Mouse (Mus musculus) limb, embryonic 14.5 days (tissue): Measurements from ENCODE around the gene Afg3l1. TPM values are rescaled to one million over a fixed set of nuclear protein-coding genes. Genes with fewer than 3 reads are reported as not detected.
A peak's percentile ranks its signal among the peaks of the same experiment; 100 is the strongest.
"Not testable (repeated sequence)": the region's sequence is repeated elsewhere in the genome, so short reads cannot be mapped to it uniquely, and the experiment has no call there.

Experiments used
- ATAC-seq: fragments of 200-750 bp; cut with Nextera tagmentation; 2 replicates; pipeline ENCODE4 v1.8.0; 2017; ENCODE audit warnings: low read depth, moderate number of reproducible peaks, moderate TSS enrichment; ENCODE audit not compliant: low FRiP score
- DNase-seq: peaks from one replicate; pipeline ENCODE4 v3.0.0-alpha.2; 2015; ENCODE audit warnings: low spot score
- H3K27ac ChIP-seq: fragments of 300-500 bp; sonication (generic); replicated peaks from 2 replicates; pipeline ENCODE4 v1.5.1; 2014; ENCODE audit warnings: low read depth, mild to moderate bottlenecking, low read length, moderate library complexity, mixed read lengths
- H3K27me3 ChIP-seq: fragments of 300-500 bp; sonication (generic); 2 replicates; pipeline ENCODE4 v1.6.1; 2014; ENCODE audit warnings: low read length, mixed read lengths; ENCODE audit not compliant: control insufficient read depth, insufficient read depth
- H3K36me3 ChIP-seq: fragments of 300-500 bp; sonication (generic); 2 replicates; pipeline ENCODE4 v1.6.1; 2014; ENCODE audit warnings: mild to moderate bottlenecking, low read length, moderate library complexity, mixed read lengths; ENCODE audit not compliant: control insufficient read depth, insufficient read depth
- H3K4me1 ChIP-seq: fragments of 300-500 bp; sonication (generic); 2 replicates; pipeline ENCODE4 v1.6.1; 2014; ENCODE audit warnings: antibody characterized with exemption, low read length, mixed read lengths; ENCODE audit not compliant: control insufficient read depth, insufficient read depth
- H3K4me2 ChIP-seq: fragments of 300-500 bp; sonication (generic); replicated peaks from 2 replicates; pipeline ENCODE4 v1.6.1; 2014; ENCODE audit warnings: low read depth, mild to moderate bottlenecking, low read length, moderate library complexity; ENCODE audit not compliant: severe bottlenecking
- H3K4me3 ChIP-seq: fragments of 300-500 bp; sonication (generic); replicated peaks from 2 replicates; pipeline ENCODE4 v1.5.1; 2014; ENCODE audit warnings: low read length
- H3K9ac ChIP-seq: fragments of 300-500 bp; sonication (generic); 2 replicates; pipeline ENCODE4 v1.6.1; 2014; ENCODE audit warnings: mild to moderate bottlenecking, low read depth, low read length, moderate library complexity; ENCODE audit not compliant: severe bottlenecking
- H3K9me3 ChIP-seq: fragments of 300-500 bp; sonication (generic); 2 replicates; pipeline ENCODE4 v1.6.1; 2016; ENCODE audit warnings: low read length; ENCODE audit not compliant: control insufficient read depth
- POLR2A ChIP-seq: fragments of 200-500 bp; IDR thresholded peaks from 2 replicates; pipeline ENCODE4 v1.8.0; 2012; ENCODE audit warnings: inconsistent platforms, mild to moderate bottlenecking, moderate library complexity, borderline replicate concordance; ENCODE audit not compliant: insufficient read depth, insufficient read length; ENCODE audit errors: extremely low read depth
- WGBS: fragments of 180-500 bp; shearing (Covaris S2); extraction: QIAGEN DNeasy Blood & Tissue Kit; methylation state at CpG from one replicate; pipeline ENCODE4 v1.1.7; 2014; 5-methylcytosine and 5-hydroxymethylcytosine counted together
- polyA plus RNA-seq, 2 experiments: library from polyadenylated mRNA; depleted of rRNA in 1 of 2; stranded (reverse) in 1 of 2; unstranded in 1 of 2; fragments of >200 nt; fragmentation: Nextera tagmentation in 1 of 2; extraction: Ambion mirVana in 1 of 2; gene quantifications; 2 replicates each; pipeline versions ENCODE4 v1.2.1 to v1.2.3; 2012 to 2014

The Afg3l1 gene
- polyA plus RNA-seq, 2 experiments, result 30.8 to 31.1 TPM

- WGBS, result 90% methylated on average over 25 of the region's 25 CpGs
- no peak overlapping the region for H3K4me2 ChIP-seq
These were observed 50.2 kb downstream of the Afg3l1 start for GRCm38 (mm10) chr8:123527720-123528489.

GRCm38 (mm10) chr8:123536242-123536989 lies 58.7 kb downstream of the Afg3l1 start:
- Histone ChIP-seq H3K4me2 (no peak overlapping the region), H3K9me3 (no peaks in the 10 kb centered on the region), H3K4me1 (no peaks in the 10 kb centered on the region), H3K27ac (no peak overlapping the region), H3K9ac (no peak overlapping the region), H3K36me3 (peaks cover 54% of the 10 kb centered on the region), H3K4me3 (no peak overlapping the region), H3K27me3 (no peaks in the 10 kb centered on the region)
- DNase-seq (no peak), ATAC-seq (no peak)
- TF ChIP-seq POLR2A, result no peak
- WGBS, result 87% methylated on average over 9 of the region's 9 CpGs

More at GRCm38 (mm10) chr8:123527720-123528489, 50.2 kb downstream of the Afg3l1 start:
- H3K36me3 ChIP-seq, result peaks cover 98% of the 10 kb centered on the region
- H3K9ac ChIP-seq, result no peak overlapping the region
- no peak for TF ChIP-seq POLR2A
- H3K4me1 ChIP-seq, result no peaks in the 10 kb centered on the region
- H3K9me3 ChIP-seq, result no peaks in the 10 kb centered on the region
- DNase-seq (peak; percentile 25), ATAC-seq (peak; percentile 73)
- no peaks in the 10 kb centered on the region for H3K27me3 ChIP-seq
- no peak overlapping the region for H3K27ac ChIP-seq
- H3K4me3 ChIP-seq, result no peak overlapping the region

- no peak for DNase-seq
- no peak overlapping the region for H3K9ac ChIP-seq
- H3K27ac ChIP-seq, result no peak overlapping the region
- WGBS, result 28% methylated on average over 6 of the region's 10 CpGs
- H3K4me3 ChIP-seq, result no peak overlapping the region
- peaks cover 48% of the 10 kb centered on the region for H3K36me3 ChIP-seq
- no peak for TF ChIP-seq POLR2A
- no peaks in the 10 kb centered on the region for H3K4me1 ChIP-seq
- no peaks in the 10 kb centered on the region for H3K9me3 ChIP-seq
- no peak for ATAC-seq
- no peaks in the 10 kb centered on the region for H3K27me3 ChIP-seq
- H3K4me2 ChIP-seq, result no peak overlapping the region
These were observed 59.3 kb downstream of the Afg3l1 start for GRCm38 (mm10) chr8:123536990-123537380.

- not testable (repeated sequence) for H3K9ac ChIP-seq, H3K9me3 ChIP-seq, H3K4me1 ChIP-seq, H3K4me3 ChIP-seq, H3K27me3 ChIP-seq, H3K4me2 ChIP-seq, ATAC-seq, DNase-seq, H3K27ac ChIP-seq
- 61% methylated on average over 5 of the region's 14 CpGs for WGBS
- peaks cover 41% of the 10 kb centered on the region for H3K36me3 ChIP-seq
These were observed 59.9 kb downstream of the Afg3l1 start for GRCm38 (mm10) chr8:123537641-123538040.

Other genes starting within 250 kb of the Afg3l1 start
- gene Spata2l, start 241.7 kb upstream of the Afg3l1 start, polyA plus RNA-seq (2012; rRNA removed), result 3.0 and 4.6 TPM in 2 replicates
- gene Spata2l, start 241.7 kb upstream of the Afg3l1 start, polyA plus RNA-seq (2014; fragmentation: Nextera tagmentation; extraction: Ambion mirVana), result 4.6 and 5.4 TPM in 2 replicates
- 44.2 and 52.5 TPM in 2 replicates for gene Zfp276, start 223.7 kb upstream of the Afg3l1 start, polyA plus RNA-seq (2012; rRNA removed)
- 19.9 and 27.9 TPM in 2 replicates for gene Zfp276, start 223.7 kb upstream of the Afg3l1 start, polyA plus RNA-seq (2014; fragmentation: Nextera tagmentation; extraction: Ambion mirVana)
- gene Vps9d1, start 223.6 kb upstream of the Afg3l1 start, polyA plus RNA-seq (2012; rRNA removed), result 86.1 and 140 TPM in 2 replicates
- gene Vps9d1, start 223.6 kb upstream of the Afg3l1 start, polyA plus RNA-seq (2014; fragmentation: Nextera tagmentation; extraction: Ambion mirVana), result 27.4 and 32.6 TPM in 2 replicates
- 54.7 and 65.7 TPM in 2 replicates for gene Fanca, start 159.3 kb upstream of the Afg3l1 start, polyA plus RNA-seq (2012; rRNA removed)
- gene Fanca, start 159.3 kb upstream of the Afg3l1 start, polyA plus RNA-seq (2014; fragmentation: Nextera tagmentation; extraction: Ambion mirVana), result 23.9 and 24.2 TPM in 2 replicates
- 1.2 TPM in 2 replicates for gene Spire2, start 145.2 kb upstream of the Afg3l1 start, polyA plus RNA-seq (2012; rRNA removed)
- 0.67 and 1.2 TPM in 2 replicates for gene Spire2, start 145.2 kb upstream of the Afg3l1 start, polyA plus RNA-seq (2014; fragmentation: Nextera tagmentation; extraction: Ambion mirVana)
- 193 and 207 TPM in 2 replicates for gene Tcf25, start 104.2 kb upstream of the Afg3l1 start, polyA plus RNA-seq (2012; rRNA removed)
- gene Tcf25, start 104.2 kb upstream of the Afg3l1 start, polyA plus RNA-seq (2014; fragmentation: Nextera tagmentation; extraction: Ambion mirVana), result 153 and 155 TPM in 2 replicates
- gene Mc1r, start 70.8 kb upstream of the Afg3l1 start, polyA plus RNA-seq (2012; rRNA removed), result 0.05 and 0.12 TPM in 2 replicates
- gene Mc1r, start 70.8 kb upstream of the Afg3l1 start, polyA plus RNA-seq (2014; fragmentation: Nextera tagmentation; extraction: Ambion mirVana), result 0.06 and 0.17 TPM in 2 replicates
- gene Tubb3, start 66.5 kb upstream of the Afg3l1 start, polyA plus RNA-seq (2012; rRNA removed), result 10.4 and 12.5 TPM in 2 replicates
- gene Tubb3, start 66.5 kb upstream of the Afg3l1 start, polyA plus RNA-seq (2014; fragmentation: Nextera tagmentation; extraction: Ambion mirVana), result 3.4 and 3.7 TPM in 2 replicates
- 37.1 and 49.2 TPM in 2 replicates for gene Def8, start 54.4 kb upstream of the Afg3l1 start, polyA plus RNA-seq (2012; rRNA removed)
- gene Def8, start 54.4 kb upstream of the Afg3l1 start, polyA plus RNA-seq (2014; fragmentation: Nextera tagmentation; extraction: Ambion mirVana), result 42.2 and 42.7 TPM in 2 replicates
- 8.3 and 10.4 TPM in 2 replicates for gene Dbndd1, start 37.6 kb downstream of the Afg3l1 start, polyA plus RNA-seq (2012; rRNA removed)
- 10.3 and 12.6 TPM in 2 replicates for gene Dbndd1, start 37.6 kb downstream of the Afg3l1 start, polyA plus RNA-seq (2014; fragmentation: Nextera tagmentation; extraction: Ambion mirVana)
- 19.6 and 34.0 TPM in 2 replicates for gene Gas8, start 40.9 kb downstream of the Afg3l1 start, polyA plus RNA-seq (2012; rRNA removed)
- 30.9 and 36.4 TPM in 2 replicates for gene Gas8, start 40.9 kb downstream of the Afg3l1 start, polyA plus RNA-seq (2014; fragmentation: Nextera tagmentation; extraction: Ambion mirVana)
- gene Rhou, start 176.0 kb downstream of the Afg3l1 start, polyA plus RNA-seq (2012; rRNA removed), result 20.3 and 21.2 TPM in 2 replicates
- 11.0 and 12.9 TPM in 2 replicates for gene Rhou, start 176.0 kb downstream of the Afg3l1 start, polyA plus RNA-seq (2014; fragmentation: Nextera tagmentation; extraction: Ambion mirVana)